Mouse (Mus musculus) central nervous system, embryonic 11.5 days (tissue): ENCODE results near the gene Kcnh5. TPM values are rescaled to one million over a fixed set of nuclear protein-coding genes. Genes with fewer than 3 reads are reported as not detected.

Source experiments
- polyA plus RNA-seq: library from polyadenylated mRNA; depleted of rRNA; stranded (reverse); fragments of >200 nt; gene quantifications from 2 replicates; pipeline ENCODE4 v1.2.3, GENCODE M21; 2012; rRNA removed

Kcnh5 gene
- polyA plus RNA-seq: 0.20 and 0.30 TPM in 2 replicates

GRCm38 (mm10) chr12:75176691-75177645 is at the start of gene Kcnh5:
Kcnh5 (minus strand) TSS chr12:75177332.

Other genes starting within 250 kb of the Kcnh5 start
- 25.6 and 28.6 TPM in 2 replicates for gene Rhoj, start 131.0 kb upstream of the Kcnh5 start, polyA plus RNA-seq
- gene Gphb5, start 239.4 kb upstream of the Kcnh5 start, polyA plus RNA-seq: not detected in 2 replicates